Mouse (Mus musculus): Measurements from ENCODE around the gene Trmt1.

DNA sequence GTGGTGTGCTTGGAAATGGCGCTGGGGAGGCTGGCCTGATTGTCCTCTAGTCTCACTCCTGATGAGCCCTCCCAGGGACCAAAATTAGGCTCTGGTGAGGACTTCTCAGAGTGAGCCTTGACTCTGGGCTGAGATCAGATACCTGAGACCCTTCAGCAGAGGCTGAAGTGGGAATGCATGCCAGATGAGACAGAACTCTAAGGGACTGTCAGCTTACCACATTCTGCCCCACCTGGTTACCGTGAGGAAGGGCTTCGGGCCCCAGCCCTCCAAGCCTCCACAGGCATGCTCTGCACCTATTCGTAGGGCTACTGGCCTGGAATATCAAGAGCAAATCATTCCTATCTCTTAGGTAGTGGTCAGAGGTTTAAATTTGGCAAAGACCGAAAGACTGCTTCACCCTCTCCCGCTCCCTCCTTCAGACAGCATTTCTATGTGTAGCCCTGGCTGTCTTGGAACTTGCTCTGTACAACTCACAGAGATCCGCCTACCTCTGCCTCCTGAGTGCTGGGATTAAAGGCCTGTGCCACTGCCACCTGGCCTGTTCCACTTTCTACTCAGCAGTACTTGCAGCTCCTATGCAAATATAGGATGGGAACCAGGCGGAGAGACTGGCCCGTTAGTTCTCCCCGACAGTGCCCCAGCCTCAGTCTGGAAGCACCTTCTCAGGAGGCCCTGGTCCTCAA is 52.8 kb downstream of the Trmt1 start:
- no peak for TF ChIP-seq CTCF (IDR thresholded peaks at IDR 0.05; ENCODE audit: control insufficient read depth, insufficient read depth, insufficient replicate concordance, low read depth, low read length)
- no peak for TF ChIP-seq POLR2A (IDR thresholded peaks at IDR 0.05; ENCODE audit: control insufficient read depth, low read depth, low read length)
